Mouse (Mus musculus) layer of hippocampus, adult 18-20 months (tissue): ENCODE measurements at regions not wholly inside any gene's neighbourhood (a gene's known extent, or its start where the extent isn't known, plus 50 kb on each side); places are given as distances from the start of the nearest gene placed in this dataset.

Source experiments
- DNase-seq, 2 experiments: peaks; one replicate each; pipeline ENCODE4 v3.0.0; 2022; ENCODE audit warnings: low spot score in 2 of 2

DNA sequence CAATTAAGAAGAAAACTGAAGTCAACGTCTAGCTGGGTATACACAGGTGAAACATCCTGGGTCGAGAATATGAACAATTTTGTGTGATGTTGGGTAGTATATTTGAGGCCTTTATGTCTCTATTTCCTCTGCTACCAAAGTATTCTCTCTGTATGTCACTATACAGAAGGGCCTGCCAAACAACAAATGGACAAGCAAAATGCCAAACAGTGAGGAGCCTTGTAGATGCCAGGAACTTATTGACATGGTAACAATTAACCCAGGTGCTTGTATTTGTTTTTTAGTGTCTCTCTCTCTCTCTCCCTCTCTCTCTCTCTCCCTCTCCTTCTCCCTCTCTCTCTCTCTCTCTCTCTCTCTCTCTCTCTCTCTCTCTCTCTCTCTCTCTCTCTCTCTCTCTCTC is 529.1 kb downstream of the Tmem114 start:
- no peak for DNase-seq

DNA sequence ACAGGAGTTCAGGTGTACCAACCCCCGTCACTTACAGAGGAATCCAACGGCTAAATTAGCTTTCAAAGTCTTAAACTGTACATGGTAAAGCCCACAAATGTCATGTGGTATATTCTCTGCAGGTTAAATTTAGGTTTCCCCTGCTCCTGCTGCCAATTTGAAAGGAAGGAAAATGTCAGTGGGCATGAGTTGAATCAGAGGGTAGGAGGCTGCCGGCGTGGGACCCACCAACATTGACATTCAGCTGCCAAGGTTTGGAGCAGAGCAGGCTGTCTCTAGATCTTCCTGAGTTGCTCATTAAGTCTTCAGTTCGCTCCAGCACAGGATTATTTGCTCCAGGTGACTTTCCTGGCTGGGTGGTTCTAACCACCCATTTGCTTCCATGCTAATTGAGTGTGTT is 532.1 kb downstream of the Tmem114 start:
- peak in 1 of 2 experiments; percentile 19 for DNase-seq

DNA sequence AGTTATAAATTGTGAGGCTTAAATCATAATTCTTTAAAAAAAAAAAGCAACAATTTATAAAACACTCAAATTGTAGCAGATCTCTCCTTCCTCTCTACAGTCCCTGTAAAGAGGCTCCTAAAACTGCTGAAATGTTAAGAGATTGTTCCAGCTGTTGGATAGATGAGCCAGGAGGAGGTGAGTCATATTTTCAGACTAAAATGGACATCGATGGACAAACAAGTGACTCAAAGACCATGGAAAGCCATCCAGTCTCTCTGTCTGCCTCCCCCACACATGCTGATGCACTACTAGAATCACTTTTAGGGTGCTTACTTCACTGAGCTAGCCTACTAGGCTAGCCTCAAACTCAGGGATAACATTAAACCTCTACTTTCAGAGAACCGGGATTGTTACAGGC is 561.5 kb downstream of the Tmem114 start:
- no peak for DNase-seq

DNA sequence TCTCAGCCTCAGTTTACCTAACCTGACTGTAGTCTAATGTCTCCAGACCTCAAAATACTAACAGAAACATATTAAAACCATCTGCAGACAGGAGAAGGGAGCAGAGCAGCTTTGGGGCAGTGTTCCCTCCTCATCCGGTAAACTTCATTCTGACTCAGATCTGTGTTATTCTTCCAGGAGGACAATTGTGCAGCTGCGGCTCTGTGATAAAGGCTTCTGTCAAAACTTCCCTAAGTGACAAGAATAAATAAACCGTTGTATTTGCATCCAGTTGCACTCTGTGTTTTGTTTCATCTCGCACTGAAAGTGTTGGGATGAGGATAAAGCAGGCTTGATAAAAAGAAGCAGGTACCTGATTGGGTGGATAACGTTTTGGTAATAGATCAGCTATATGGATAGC is 585.8 kb downstream of the Tmem114 start:
- DNase-seq: peak in 1 of 2 experiments; percentile 14

- peak in 1 of 2 experiments; percentile 22 for DNase-seq
Observed at GRCm38 (mm10) chr16:7831142-7831541, 593.8 kb downstream of the Tmem114 start.

DNA sequence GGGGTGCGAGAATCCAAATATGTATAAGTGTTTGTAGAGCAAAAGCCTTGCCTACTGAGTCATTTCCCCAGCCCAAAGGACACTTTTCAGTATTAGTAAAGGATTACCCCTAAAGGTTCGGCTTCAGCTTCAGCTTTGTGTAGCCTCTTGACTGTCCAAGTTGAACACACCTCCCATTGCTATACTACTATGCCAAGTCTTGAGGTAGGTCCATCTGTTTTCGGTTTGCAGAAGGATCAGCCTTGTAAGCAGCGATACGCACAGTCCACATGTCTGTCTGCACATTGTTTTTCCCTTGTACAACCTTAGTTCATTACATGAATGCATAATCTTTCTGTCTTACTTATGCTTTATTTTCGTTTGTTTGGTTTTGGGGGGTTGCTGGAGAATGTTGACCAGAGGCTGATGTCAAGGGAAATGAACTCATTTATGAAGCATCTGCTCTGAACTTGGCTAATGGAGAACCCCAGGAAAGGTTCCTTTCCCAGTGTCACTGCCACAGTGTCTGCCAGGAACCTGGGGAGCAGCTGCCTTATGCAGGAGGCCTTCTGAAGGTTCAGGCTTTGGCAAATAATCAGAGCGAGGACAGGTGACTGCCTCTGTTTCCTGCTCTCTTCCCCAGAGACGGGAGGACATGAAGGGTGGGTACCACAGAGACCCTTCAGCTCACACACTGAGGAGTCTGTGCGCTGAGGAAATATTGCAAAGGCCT is 594.8 kb downstream of the Tmem114 start:
- no peak for DNase-seq

DNA sequence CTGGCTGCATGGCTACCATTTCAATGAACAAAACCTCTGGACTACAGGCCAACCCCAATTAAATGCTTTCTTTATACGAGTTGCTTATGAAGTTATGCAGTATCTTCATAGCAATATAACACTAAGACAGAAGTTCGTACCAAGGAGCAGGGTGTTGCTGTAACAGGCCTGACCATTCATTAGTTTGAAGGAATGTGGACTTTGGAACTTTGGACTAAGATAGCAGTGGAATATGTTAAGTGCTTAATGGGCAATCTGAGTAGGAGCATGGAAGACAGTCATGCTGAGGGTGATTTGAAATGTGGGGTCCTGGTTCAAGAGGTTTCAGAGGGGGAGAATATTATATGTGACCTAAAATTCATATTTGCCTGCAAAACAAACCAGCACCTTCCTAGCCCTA is 623.8 kb downstream of the Tmem114 start:
- DNase-seq: no peak

- no peak for DNase-seq
Observed at GRCm38 (mm10) chr16:7797176-7797786, 627.7 kb downstream of the Tmem114 start.

DNA sequence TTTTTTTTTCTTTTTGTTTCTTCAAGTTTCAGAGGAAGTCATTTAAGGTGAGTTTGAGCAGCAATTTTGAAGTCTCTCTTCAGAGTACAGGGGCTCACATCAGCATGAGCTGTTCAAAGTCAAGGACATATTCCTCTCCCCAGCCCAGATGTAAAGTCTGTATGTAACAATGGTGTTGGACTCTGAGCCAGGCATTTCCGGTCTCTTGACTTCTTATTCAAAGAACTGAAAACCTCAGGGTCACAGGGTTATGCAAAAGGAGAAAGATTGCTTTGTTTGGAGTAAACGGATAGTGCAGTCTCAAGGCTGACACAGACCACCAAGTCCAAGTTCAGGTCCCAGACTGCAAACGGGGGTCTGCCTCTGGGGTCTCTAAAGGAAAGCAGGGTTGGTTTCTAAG is 629.4 kb downstream of the Tmem114 start:
- no peak for DNase-seq

- peak; percentile 9 to 55 for DNase-seq
Observed at GRCm38 (mm10) chr16:7792521-7792920, 632.4 kb downstream of the Tmem114 start.

DNA sequence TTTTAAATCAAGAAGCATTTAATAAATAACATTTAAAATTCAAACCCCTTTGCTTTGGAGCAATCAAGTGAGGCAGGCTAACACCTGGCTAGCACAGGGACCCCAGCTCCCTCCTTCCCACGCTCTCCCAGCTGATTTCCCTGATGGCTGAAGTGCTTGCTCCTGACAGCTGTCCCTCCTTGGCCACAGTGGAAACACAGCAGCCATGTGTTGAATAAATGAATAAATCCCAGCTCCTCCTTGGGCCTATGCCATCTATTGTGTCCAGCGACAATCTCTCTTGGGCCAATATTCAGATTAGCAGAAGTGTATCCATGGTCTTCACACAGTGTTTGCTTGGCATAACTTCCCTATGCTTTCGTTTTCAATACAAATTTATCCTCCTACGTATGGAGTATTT is 634.7 kb downstream of the Tmem114 start:
- peak; percentile 27 to 45 for DNase-seq

- peak; percentile 72 to 83 for DNase-seq
Observed at GRCm38 (mm10) chr16:7788209-7788608, 636.7 kb downstream of the Tmem114 start.

DNA sequence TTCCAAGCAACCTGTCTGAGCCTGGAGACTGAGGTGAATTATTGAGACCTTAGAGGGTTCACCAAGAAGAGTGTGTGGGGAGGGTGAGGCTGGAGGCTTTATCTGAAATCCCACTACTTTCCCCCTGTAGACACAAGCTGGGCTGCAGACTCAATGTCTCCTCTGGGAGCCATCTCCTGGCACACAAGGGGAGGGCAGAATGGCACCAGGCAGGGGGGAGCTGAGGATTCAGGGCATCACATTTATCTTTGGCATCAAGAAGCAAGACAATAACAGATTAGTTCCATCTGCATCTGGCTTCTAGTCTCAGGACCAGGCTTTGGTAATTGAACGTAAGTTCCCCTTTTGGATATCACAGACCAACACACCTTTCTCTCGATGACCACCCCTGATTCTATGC is 643.4 kb downstream of the Tmem114 start:
- DNase-seq: no peak

DNA sequence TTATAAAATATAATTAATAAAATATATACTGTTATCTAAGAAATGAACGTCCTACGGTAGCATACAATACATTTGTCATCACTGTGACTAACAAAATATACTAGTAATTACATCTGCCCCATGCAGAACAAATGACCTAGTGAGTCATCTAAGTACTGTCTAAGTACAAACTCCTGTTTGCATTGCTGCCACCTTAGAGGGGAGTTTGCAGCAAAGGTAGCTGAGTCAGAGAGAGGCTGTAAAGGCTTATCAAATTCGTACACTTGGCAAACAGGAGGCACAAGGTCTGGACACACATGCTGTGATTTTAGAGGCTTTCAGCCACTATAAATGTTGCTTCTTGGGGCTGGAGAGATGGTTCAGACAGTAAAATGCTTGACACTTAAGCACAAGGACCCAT is 649.3 kb downstream of the Tmem114 start:
- no peak for DNase-seq

GRCm38 (mm10) chr16:7768433-7768832 is 656.5 kb downstream of the Tmem114 start:
- DNase-seq: no peak

GRCm38 (mm10) chr16:7767691-7768090 is 657.2 kb downstream of the Tmem114 start:
- no peak for DNase-seq

DNA sequence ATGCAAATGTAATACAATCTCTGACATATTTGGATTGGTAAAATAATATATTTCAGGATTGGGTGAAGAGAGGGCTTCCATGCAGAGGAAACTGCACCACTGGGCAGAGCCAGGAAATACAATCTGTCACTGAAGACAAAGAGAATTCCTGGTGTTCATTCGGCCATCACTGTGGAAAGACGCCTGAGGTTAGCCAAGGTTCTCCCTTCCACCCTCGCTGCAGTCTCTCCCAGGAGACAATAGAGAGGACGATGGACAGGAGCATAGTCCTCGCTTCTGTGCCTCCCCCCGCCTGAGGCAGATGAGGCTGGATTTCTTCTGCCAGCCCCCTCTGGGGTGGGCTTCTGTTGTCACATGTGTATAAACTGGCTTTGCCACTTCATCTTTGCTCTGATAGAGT is 660.6 kb downstream of the Tmem114 start:
- DNase-seq: no peak

GRCm38 (mm10) chr16:7728186-7728585 is 696.8 kb downstream of the Tmem114 start:
- peak in 1 of 2 experiments; percentile 3 for DNase-seq

DNA sequence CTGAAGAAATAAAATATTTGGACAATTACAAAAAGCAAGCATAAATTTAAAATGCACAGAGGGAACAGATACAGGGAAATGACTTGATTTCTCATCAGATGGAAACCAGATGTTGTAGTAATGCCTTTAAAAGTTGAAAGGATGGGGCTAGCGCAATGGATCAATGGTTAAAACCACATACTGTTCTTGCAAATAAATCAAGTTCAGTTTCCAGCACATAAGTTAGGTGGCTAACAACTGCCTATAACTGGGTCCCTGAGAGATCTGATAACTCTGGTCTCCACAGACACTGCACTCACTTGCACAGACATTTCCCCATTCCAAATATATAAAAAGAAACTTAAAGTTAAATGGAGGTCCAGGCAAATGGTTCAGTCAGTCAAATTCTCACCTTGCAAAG is 699.7 kb downstream of the Tmem114 start:
- no peak for DNase-seq

- peak in 1 of 2 experiments; percentile 1 for DNase-seq
Observed at GRCm38 (mm10) chr16:7701471-7701870, 723.5 kb downstream of the Tmem114 start.

DNA sequence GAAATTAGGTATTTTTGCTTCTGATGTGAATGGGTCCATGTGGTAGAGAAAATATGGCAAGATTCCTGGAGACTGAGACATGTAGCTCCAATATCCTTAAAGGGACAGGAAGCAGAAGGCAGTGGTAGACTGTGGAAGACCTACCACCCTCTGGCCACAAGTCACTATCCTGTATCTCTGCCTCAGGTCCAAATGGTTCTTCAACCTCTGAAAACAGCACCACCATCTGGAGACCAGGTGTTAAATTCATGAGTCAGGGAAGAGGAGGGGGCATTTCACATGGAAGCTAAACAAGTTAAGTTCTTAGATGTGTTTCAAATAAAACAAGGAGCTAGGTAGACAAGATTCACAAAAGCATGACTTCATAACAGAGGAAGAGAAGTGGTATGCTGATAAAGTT is 739.5 kb downstream of the Tmem114 start:
- no peak for DNase-seq

DNA sequence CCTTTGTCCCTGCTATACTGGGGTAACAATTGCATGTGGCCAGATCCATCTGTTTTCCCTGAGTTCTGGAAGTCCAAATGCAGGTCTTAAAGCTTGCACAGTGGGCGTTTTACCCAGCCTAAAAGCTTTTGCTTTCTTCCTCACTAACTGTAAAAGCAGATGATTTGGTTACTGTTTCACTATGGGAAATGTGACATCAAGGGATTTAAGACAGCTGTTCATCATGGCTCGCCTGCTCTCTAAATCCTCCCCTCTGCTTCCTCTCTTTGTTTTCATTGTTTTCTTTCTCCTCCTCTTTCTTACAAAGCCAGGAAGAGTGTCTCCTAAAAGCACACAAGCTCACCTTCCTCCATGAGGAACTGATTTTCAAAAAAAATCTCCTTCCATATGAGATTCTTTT is 758.8 kb downstream of the Tmem114 start:
- no peak for DNase-seq

- no peak for DNase-seq
Observed at GRCm38 (mm10) chr16:7658133-7658532, 766.8 kb downstream of the Tmem114 start.
